Mouse (Mus musculus): ENCODE data around the gene Alg11. TPM values are rescaled to one million over a fixed set of nuclear protein-coding genes. Genes with fewer than 3 reads are reported as not detected.

The Alg11 gene
- total and polyA plus RNA-seq, 3 experiments, result 10.9 to 14.3 (median 13.7) TPM

- Histone ChIP-seq H3K36me3 (replicated peaks in 1 of 2; ENCODE audit: control insufficient read depth in 1 of 2, insufficient read depth in 1 of 2, low read length in 1 of 2) (no peaks in the 10 kb centered on the region), H3K9me3 (replicated peaks; ENCODE audit: low read length) (peaks cover 12% of the 10 kb centered on the region), H3K4me1 (ENCODE audit: control insufficient read depth in 1 of 2, insufficient read depth in 2 of 2) (no peaks in the 10 kb centered on the region), H3K79me2 (replicated peaks; ENCODE audit: control insufficient read depth, extremely low read depth, insufficient read depth, poor library complexity, severe bottlenecking) (no peaks in the 10 kb centered on the region), H3K4me2 (ENCODE audit: insufficient read depth, low read depth, poor library complexity, severe bottlenecking) (no peak overlapping the region), H3K27ac (ENCODE audit: insufficient read depth, low read depth) (no peak overlapping the region), H3K27me3 (replicated peaks) (peaks cover 57% of the 10 kb centered on the region), H3K9ac (ENCODE audit: insufficient read depth, low read depth) (no peak overlapping the region), H3K4me3 (replicated peaks in 1 of 3; ENCODE audit: low read depth in 2 of 3, low read length in 2 of 3, poor library complexity in 1 of 3) (no peak overlapping the region)
- dilution Hi-C loops (cut with MboI; ENCODE audit: extremely low pct_ligation_motif_present, extremely low pct_unique_long_range_greater_than_20kb, low sequenced_read_pairs), result no loop called here
- TF ChIP-seq TBP (conservative IDR thresholded peaks at IDR 0.05; ENCODE audit: low read depth, low read length) (no peak), EP300 (IDR thresholded peaks at IDR 0.05; ENCODE audit: low read length) (no peak), USF1 (IDR thresholded peaks at IDR 0.05; ENCODE audit: low read depth, low read length) (no peak), UBTF (IDR thresholded peaks at IDR 0.05; ENCODE audit: low read depth, low read length) (no peak), MAZ (IDR thresholded peaks at IDR 0.05; ENCODE audit: low read depth, low read length) (no peak), NRF1 (IDR thresholded peaks at IDR 0.05; ENCODE audit: low read depth, low read length) (no peak), MAX (IDR thresholded peaks at IDR 0.05; ENCODE audit: low read length) (no peak), MXI1 (IDR thresholded peaks at IDR 0.05; ENCODE audit: low read depth, low read length) (no peak), RAD21 (IDR thresholded peaks at IDR 0.05; ENCODE audit: low read depth, low read length) (no peak), MAFK (IDR thresholded peaks at IDR 0.05; ENCODE audit: insufficient replicate concordance, low read length) (no peak), SIN3A (IDR thresholded peaks at IDR 0.05; ENCODE audit: low read length) (no peak), ZMIZ1 (IDR thresholded peaks at IDR 0.05; ENCODE audit: low read depth, low read length) (no peak), TCF12 (IDR thresholded peaks at IDR 0.05; ENCODE audit: low read depth, low read length) (no peak)
- DNase-seq (ENCODE audit: extremely low read depth), result no peak
- in situ Hi-C loops (cut with MboI; ENCODE audit: low pct_ligation_motif_present, low pct_unique_long_range_greater_than_20kb, low sequenced_read_pairs), result no loop called here
Measured at GRCm38 (mm10) chr8:22025241-22025640, 35.3 kb upstream of the Alg11 start.

GRCm38 (mm10) chr8:22028973-22029372 lies 31.5 kb upstream of the Alg11 start:
- in situ Hi-C loops (cut with MboI; ENCODE audit: low pct_ligation_motif_present, low pct_unique_long_range_greater_than_20kb, low sequenced_read_pairs), result no loop called here
- peaks cover 68% of the 10 kb centered on the region for H3K27me3 ChIP-seq (replicated peaks)
- H3K27ac ChIP-seq (ENCODE audit: insufficient read depth, low read depth), result no peak overlapping the region
- H3K79me2 ChIP-seq (replicated peaks; ENCODE audit: control insufficient read depth, extremely low read depth, insufficient read depth, poor library complexity, severe bottlenecking), result no peaks in the 10 kb centered on the region
- no peak overlapping the region for H3K4me2 ChIP-seq (ENCODE audit: insufficient read depth, low read depth, poor library complexity, severe bottlenecking)
- no peaks in the 10 kb centered on the region for H3K4me1 ChIP-seq (ENCODE audit: control insufficient read depth in 1 of 2, insufficient read depth in 2 of 2)
- no peak overlapping the region for H3K4me3 ChIP-seq (replicated peaks in 1 of 3; ENCODE audit: low read depth in 2 of 3, low read length in 2 of 3, poor library complexity in 1 of 3)
- peaks cover 12% of the 10 kb centered on the region for H3K9me3 ChIP-seq (replicated peaks; ENCODE audit: low read length)
- DNase-seq (ENCODE audit: extremely low read depth), result no peak
- H3K36me3 ChIP-seq (replicated peaks in 1 of 2; ENCODE audit: control insufficient read depth in 1 of 2, insufficient read depth in 1 of 2, low read length in 1 of 2), result no peaks in the 10 kb centered on the region
- dilution Hi-C loops (cut with MboI; ENCODE audit: extremely low pct_ligation_motif_present, extremely low pct_unique_long_range_greater_than_20kb, low sequenced_read_pairs), result no loop called here
- no peak for TF ChIP-seq MAFK (IDR thresholded peaks at IDR 0.05; ENCODE audit: insufficient replicate concordance, low read length)
- peak in 1 of 2 experiments; percentile 57; a peak in 2 of 4 replicates for TF ChIP-seq CTCF (conservative IDR thresholded peaks at IDR 0.05 in 1 of 2, IDR thresholded peaks at IDR 0.05 in 1 of 2; ENCODE audit: low read depth in 2 of 2, low read length in 2 of 2)
- TF ChIP-seq SMC3 (IDR thresholded peaks at IDR 0.05; ENCODE audit: low read depth, low read length), result peak; percentile 55
- no peak for TF ChIP-seq IRF4 (IDR thresholded peaks at IDR 0.05; ENCODE audit: low read depth, low read length)
- TF ChIP-seq GABPA (IDR thresholded peaks at IDR 0.05; ENCODE audit: insufficient replicate concordance, low read depth, low read length), result no peak
- no peak for TF ChIP-seq ZKSCAN1 (IDR thresholded peaks at IDR 0.05; ENCODE audit: borderline replicate concordance, low read depth, low read length)
- no peak overlapping the region for H3K9ac ChIP-seq (ENCODE audit: insufficient read depth, low read depth)
